Mouse (Mus musculus) limb, embryonic 10.5 days (tissue): ENCODE data around the gene Amph. TPM values are rescaled to one million over a fixed set of nuclear protein-coding genes. Genes with fewer than 3 reads are reported as not detected.

Experiments
- DNase-seq: peaks from one replicate; pipeline ENCODE4 v3.0.0-alpha.2; 2017; ENCODE audit warnings: low spot score
- H3K27ac ChIP-seq: fragments of 300-500 bp; sonication (generic); 2 replicates; pipeline ENCODE4 v1.5.1; 2016; ENCODE audit warnings: mild to moderate bottlenecking
- H3K27me3 ChIP-seq: fragments of 300-500 bp; sonication (generic); 2 replicates; pipeline ENCODE4 v1.6.1; 2016; ENCODE audit warnings: low read depth, mild to moderate bottlenecking; ENCODE audit not compliant: poor library complexity, severe bottlenecking
- H3K36me3 ChIP-seq: fragments of 300-500 bp; sonication (generic); 2 replicates; pipeline ENCODE4 v1.6.1; 2016; ENCODE audit warnings: mild to moderate bottlenecking, moderate library complexity
- H3K4me1 ChIP-seq: fragments of 300-500 bp; sonication (generic); 2 replicates; pipeline ENCODE4 v1.6.1; 2016
- H3K4me3 ChIP-seq: fragments of 300-500 bp; sonication (generic); 2 replicates; pipeline ENCODE4 v1.5.1; 2016; ENCODE audit warnings: mild to moderate bottlenecking, moderate library complexity
- H3K9me3 ChIP-seq: fragments of 300-500 bp; sonication (generic); replicated peaks from 2 replicates; pipeline ENCODE4 v1.6.1; 2016; ENCODE audit warnings: mild to moderate bottlenecking
- WGBS: fragments of 180-500 bp; shearing (Covaris S2); methylation state at CpG from one replicate; pipeline ENCODE4 v1.1.7; 2016; 5-methylcytosine and 5-hydroxymethylcytosine counted together
- polyA plus RNA-seq: library from polyadenylated mRNA; unstranded; fragments of >200 nt; fragmentation: Nextera tagmentation; extraction: Ambion mirVana; gene quantifications from 2 replicates; pipeline ENCODE4 v1.2.1, GENCODE M21; 2016

Gene Amph
- polyA plus RNA-seq, 1 experiment from 2014 or later, result 1.0 TPM

DNA sequence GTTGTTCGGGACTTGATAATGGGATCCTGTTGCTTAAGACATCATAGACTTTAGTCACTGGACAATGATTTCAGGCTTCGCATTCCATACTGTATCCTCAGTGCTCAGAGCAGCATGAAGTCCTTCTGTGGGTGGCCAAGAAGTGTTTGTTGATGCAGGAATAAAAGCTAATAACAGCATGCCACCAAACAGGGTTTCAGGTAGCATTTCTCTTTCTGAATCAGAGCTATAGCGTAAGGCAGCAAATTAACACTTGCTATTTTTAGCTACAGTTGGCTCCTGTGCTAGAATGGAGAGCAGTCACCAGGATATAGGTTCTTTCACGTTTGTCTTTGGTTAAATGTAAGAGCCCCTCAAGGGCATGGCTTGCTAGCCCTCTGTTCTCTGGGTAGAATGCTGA is 40.3 kb downstream of the Amph start:
- H3K4me1 ChIP-seq, result no peaks in the 10 kb centered on the region
- no peak overlapping the region for H3K27ac ChIP-seq
- H3K36me3 ChIP-seq, result no peaks in the 10 kb centered on the region
- 82% methylated on average over 4 of the region's 4 CpGs for WGBS
- no peak overlapping the region for H3K4me3 ChIP-seq
- no peak for DNase-seq
- no peaks in the 10 kb centered on the region for H3K9me3 ChIP-seq
- no peaks in the 10 kb centered on the region for H3K27me3 ChIP-seq

DNA sequence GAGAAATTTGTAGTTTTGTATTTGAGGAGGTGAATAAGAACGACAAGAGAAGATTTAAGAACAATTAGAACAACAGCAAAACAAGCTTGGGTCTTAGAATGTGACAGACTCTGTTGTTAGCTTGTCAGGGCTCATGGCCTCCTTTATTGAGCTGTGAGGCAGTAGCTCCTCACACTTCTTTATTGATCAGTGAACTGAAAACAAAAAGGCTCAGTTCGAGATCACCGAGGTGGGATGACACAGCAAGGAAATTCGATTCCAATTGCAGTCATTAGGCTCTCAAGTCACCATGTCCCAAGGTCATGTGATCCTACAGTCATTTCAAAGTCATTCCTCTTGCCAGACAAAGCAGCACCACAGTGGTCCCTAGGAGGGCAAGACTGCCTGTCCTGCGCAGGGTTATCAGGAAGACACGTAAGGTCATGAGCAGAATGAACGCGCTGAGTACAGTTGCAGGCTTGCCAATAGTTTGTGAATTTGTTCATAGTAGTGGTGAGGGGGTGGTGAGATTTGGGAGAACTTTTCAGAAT is 41.2 kb downstream of the Amph start:
- Histone ChIP-seq H3K27me3 (no peaks in the 10 kb centered on the region), H3K4me3 (no peak overlapping the region), H3K4me1 (no peaks in the 10 kb centered on the region), H3K36me3 (no peaks in the 10 kb centered on the region), H3K27ac (no peak overlapping the region), H3K9me3 (no peaks in the 10 kb centered on the region)
- no peak for DNase-seq
- 78% methylated on average over 8 of the region's 8 CpGs for WGBS

- H3K36me3 ChIP-seq, result no peaks in the 10 kb centered on the region
- H3K27ac ChIP-seq, result no peak overlapping the region
- 94% methylated on average over 9 of the region's 9 CpGs for WGBS
- DNase-seq, result no peak
- H3K4me1 ChIP-seq, result no peaks in the 10 kb centered on the region
- no peaks in the 10 kb centered on the region for H3K27me3 ChIP-seq
- no peak overlapping the region for H3K4me3 ChIP-seq
- no peaks in the 10 kb centered on the region for H3K9me3 ChIP-seq
Observed at GRCm38 (mm10) chr13:19002502-19002901, 54.5 kb downstream of the Amph start.

- WGBS, result 87% methylated on average over 5 of the region's 5 CpGs
- Histone ChIP-seq H3K9me3 (no peaks in the 10 kb centered on the region), H3K36me3 (no peaks in the 10 kb centered on the region), H3K27ac (no peak overlapping the region), H3K4me1 (no peaks in the 10 kb centered on the region), H3K4me3 (no peak overlapping the region), H3K27me3 (no peaks in the 10 kb centered on the region)
- no peak for DNase-seq
Observed at GRCm38 (mm10) chr13:19004406-19004805, 56.4 kb downstream of the Amph start.

DNA sequence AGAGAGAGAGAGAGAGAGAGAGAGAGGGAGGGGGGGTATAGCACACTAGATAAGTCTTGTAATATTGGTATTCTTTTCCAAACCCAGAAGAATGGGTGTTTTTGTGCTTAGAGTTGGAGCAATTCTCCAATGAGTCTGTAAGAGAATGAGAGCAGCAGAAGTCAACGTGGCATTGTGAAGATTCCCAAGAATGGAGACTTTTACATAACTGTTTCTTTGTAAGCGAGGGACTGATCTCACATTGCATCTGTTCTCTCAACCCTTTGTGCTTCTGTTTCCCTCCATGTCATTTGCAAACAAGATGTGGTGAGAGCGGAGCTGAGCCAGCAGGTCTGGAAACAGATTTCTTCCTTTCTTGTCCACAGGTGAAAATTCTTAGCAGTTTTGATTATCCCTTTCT is 60.4 kb downstream of the Amph start:
- H3K4me3 ChIP-seq, result no peak overlapping the region
- H3K36me3 ChIP-seq, result no peaks in the 10 kb centered on the region
- no peaks in the 10 kb centered on the region for H3K9me3 ChIP-seq
- no peak overlapping the region for H3K27ac ChIP-seq
- no peaks in the 10 kb centered on the region for H3K4me1 ChIP-seq
- WGBS, result 87% methylated on average over 3 of the region's 3 CpGs
- DNase-seq, result no peak
- H3K27me3 ChIP-seq, result no peaks in the 10 kb centered on the region

DNA sequence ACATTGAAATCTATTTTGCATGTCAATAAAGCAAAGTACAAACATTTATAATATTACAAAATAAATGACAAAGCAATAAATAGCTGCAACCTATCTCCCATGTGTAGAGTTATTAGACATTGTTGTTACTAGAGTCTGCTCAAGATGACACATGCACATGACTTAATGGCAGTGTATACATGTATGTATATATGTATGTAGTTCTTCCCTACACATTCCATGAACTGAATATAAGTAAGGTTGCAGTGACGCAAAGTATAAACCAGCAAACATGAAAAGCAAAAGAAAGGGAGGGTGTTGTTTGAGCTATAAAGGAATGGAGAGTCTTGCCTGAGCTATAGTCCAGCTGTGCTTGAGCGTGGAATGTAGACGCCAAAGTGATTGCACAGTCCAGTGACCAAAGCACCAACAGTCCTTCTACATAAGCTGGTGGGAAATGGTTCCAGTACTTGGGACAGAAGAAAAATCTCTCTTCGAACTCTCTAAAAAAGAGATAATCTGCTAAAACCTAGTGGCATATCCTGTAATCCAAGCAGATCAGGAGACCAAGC is 66.9 kb downstream of the Amph start:
- Histone ChIP-seq H3K4me1 (no peaks in the 10 kb centered on the region), H3K27ac (no peak overlapping the region), H3K27me3 (no peaks in the 10 kb centered on the region), H3K9me3 (no peaks in the 10 kb centered on the region), H3K36me3 (no peaks in the 10 kb centered on the region), H3K4me3 (no peak overlapping the region)
- DNase-seq, result no peak
- WGBS, result 92% methylated on average over 4 of the region's 4 CpGs

GRCm38 (mm10) chr13:19021529-19021928 is 73.5 kb downstream of the Amph start:
- H3K4me1 ChIP-seq, result no peaks in the 10 kb centered on the region
- H3K9me3 ChIP-seq, result no peaks in the 10 kb centered on the region
- no peak overlapping the region for H3K4me3 ChIP-seq
- H3K27ac ChIP-seq, result no peak overlapping the region
- 81% methylated on average over 2 of the region's 2 CpGs for WGBS
- H3K36me3 ChIP-seq, result no peaks in the 10 kb centered on the region
- H3K27me3 ChIP-seq, result no peaks in the 10 kb centered on the region
- DNase-seq, result no peak

DNA sequence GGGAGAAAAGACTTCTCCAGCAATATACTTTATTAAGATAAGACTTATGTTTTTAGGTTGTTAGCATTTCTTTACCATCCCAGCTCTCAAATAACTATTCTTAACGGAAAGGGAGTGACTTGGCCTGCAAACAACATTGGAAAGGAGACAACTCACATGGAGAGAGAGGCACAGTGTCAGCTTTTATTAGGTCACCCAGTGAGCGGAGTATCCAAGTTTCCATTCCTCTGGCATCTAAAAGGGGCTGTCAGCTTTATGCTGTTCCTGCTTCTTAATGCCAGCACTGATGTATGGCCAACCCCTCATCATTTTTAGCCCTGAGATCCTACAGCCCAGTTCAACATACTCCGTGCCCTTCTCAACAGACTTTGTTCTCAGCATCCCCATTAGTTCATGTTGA is 74.3 kb downstream of the Amph start:
- DNase-seq, result no peak

GRCm38 (mm10) chr13:19025091-19025688 is 77.2 kb downstream of the Amph start:
- Histone ChIP-seq H3K4me3 (no peak overlapping the region), H3K4me1 (no peaks in the 10 kb centered on the region), H3K27ac (no peak overlapping the region), H3K36me3 (no peaks in the 10 kb centered on the region), H3K9me3 (no peaks in the 10 kb centered on the region), H3K27me3 (no peaks in the 10 kb centered on the region)
- no peak for DNase-seq
- 85% methylated on average over 2 of the region's 2 CpGs for WGBS

More for the DNA sequence above, 74.3 kb downstream of the Amph start:
- Histone ChIP-seq H3K36me3 (no peaks in the 10 kb centered on the region), H3K9me3 (no peaks in the 10 kb centered on the region), H3K27me3 (no peaks in the 10 kb centered on the region), H3K27ac (no peak overlapping the region), H3K4me3 (no peak overlapping the region), H3K4me1 (no peaks in the 10 kb centered on the region)
- WGBS, result 89% methylated on average over 3 of the region's 3 CpGs

GRCm38 (mm10) chr13:19025906-19026305 is 77.9 kb downstream of the Amph start:
- H3K27me3 ChIP-seq, result no peaks in the 10 kb centered on the region
- no peak for DNase-seq
- 91% methylated on average over 4 of the region's 4 CpGs for WGBS
- no peaks in the 10 kb centered on the region for H3K9me3 ChIP-seq
- H3K36me3 ChIP-seq, result no peaks in the 10 kb centered on the region
- no peaks in the 10 kb centered on the region for H3K4me1 ChIP-seq
- no peak overlapping the region for H3K4me3 ChIP-seq
- no peak overlapping the region for H3K27ac ChIP-seq

GRCm38 (mm10) chr13:19026923-19027322 is 78.9 kb downstream of the Amph start:
- Histone ChIP-seq H3K27ac (no peak overlapping the region), H3K27me3 (no peaks in the 10 kb centered on the region), H3K4me1 (no peaks in the 10 kb centered on the region), H3K36me3 (no peaks in the 10 kb centered on the region), H3K9me3 (no peaks in the 10 kb centered on the region), H3K4me3 (no peak overlapping the region)
- no peak for DNase-seq
- WGBS, result 89% methylated on average over 3 of the region's 3 CpGs

DNA sequence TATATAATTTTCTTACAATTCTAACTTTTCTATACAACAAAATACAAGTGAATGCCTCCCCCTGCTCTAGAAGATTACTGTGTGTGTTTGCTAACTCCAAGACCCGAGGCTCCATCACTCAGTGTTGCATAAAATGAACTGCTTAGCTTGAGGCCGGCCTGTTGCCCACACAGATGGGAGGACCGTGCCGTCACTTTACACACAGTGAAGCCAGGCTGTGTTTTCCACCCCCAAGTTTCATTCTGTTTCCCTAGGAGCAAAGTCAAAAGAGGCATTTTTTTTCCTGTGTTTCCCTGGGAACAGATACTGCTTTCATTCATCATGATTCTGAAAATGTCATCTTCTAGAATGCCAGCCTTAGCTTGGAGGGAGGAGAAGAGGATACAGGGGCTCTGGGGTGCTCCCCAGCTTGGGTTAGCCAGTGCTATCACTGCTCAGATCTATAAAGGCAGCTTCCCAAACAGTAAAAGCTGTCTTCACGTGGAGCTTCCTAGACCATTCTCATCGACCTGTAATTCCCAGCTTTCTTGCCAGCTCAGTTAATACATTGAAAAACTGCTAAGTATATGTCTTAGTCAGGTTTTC is 79.9 kb downstream of the Amph start:
- 86% methylated on average over 6 of the region's 6 CpGs for WGBS
- H3K9me3 ChIP-seq, result no peaks in the 10 kb centered on the region

DNA sequence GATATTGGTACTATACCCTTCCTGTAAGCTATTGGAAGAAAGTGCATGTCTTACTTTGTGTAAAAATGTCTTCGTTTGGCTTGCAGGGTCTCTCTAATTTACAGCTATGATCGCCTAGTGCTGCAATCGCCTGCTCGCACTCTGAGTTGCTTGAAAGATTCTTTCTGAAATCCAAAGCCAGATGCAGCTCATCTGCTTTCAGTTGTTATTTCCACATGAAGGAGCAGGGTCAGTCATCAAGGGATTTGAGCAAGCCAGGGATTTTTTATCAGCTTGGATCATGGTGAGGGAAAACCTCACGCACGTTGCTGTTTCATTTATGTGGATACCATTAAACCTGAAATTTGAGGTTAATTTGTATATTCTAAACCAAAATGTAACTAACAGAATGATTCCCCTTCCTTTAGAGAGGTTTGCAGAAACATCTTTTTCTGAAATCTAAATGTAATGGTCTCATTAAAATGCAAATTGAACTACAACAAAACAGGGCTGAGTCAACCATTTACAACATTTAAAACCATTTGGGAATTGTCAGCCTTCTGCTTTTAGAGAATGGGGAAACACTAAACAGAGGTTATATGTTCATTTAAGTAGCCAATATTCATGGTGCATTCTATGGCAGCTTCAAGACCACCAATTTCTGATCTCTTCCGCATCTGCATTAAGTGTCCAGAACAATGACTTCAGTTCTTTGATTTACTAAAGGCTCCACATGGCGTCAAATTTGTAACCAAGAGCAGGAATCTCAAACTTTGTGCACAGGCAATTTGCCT is 84.1 kb downstream of the Amph start:
- Histone ChIP-seq H3K27me3 (no peaks in the 10 kb centered on the region), H3K9me3 (no peaks in the 10 kb centered on the region), H3K4me3 (no peak overlapping the region), H3K4me1 (no peaks in the 10 kb centered on the region), H3K27ac (no peak overlapping the region), H3K36me3 (no peaks in the 10 kb centered on the region)
- DNase-seq, result no peak
- WGBS, result 91% methylated on average over 8 of the region's 8 CpGs

More for the DNA sequence above, 79.9 kb downstream of the Amph start:
- H3K27me3 ChIP-seq, result no peaks in the 10 kb centered on the region
- H3K4me1 ChIP-seq, result no peaks in the 10 kb centered on the region
- H3K36me3 ChIP-seq, result no peaks in the 10 kb centered on the region
- H3K27ac ChIP-seq, result no peak overlapping the region
- no peak for DNase-seq
- H3K4me3 ChIP-seq, result no peak overlapping the region
